Mouse (Mus musculus): ENCODE measurements around the gene Pld3.

DNA sequence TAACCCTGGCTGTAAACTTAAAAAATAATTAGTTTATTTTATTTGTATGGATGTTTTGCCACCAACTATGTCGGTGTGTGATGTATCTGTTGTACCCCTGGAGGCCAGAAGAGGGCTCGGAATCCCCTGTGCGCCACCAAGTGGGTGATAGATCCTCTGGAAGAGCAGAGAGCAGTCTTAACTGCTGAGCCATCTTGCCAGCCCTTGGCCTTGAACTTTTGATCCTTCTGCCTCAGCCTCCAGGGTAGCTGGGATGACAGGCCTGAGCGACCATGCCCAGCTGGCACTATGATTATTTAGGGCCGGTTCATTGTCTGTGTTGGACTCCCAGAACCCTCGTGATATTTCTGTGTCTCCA is 44.4 kb downstream of the Pld3 start:
- TF ChIP-seq CTCF (IDR thresholded peaks at IDR 0.05; ENCODE audit: extremely low read depth, insufficient read depth, insufficient read length, insufficient replicate concordance) (peak; percentile 57; the same call in 1 of the 2 replicates), POLR2A (IDR thresholded peaks at IDR 0.05; ENCODE audit: low read depth, low read length) (no peak)

Measured in spleen, adult 2 months (tissue).